Mouse (Mus musculus) heart, adult 18-20 months (tissue): ENCODE data around the gene Khdc4. TPM values are rescaled to one million over a fixed set of nuclear protein-coding genes. Genes with fewer than 3 reads are reported as not detected.
"Not testable (repeated sequence)": the region's sequence is repeated elsewhere in the genome, so short reads cannot be mapped to it uniquely, and the experiment has no call there.

Source experiments
- DNase-seq, 2 experiments: peaks; one replicate each; pipeline ENCODE4 v3.0.0; 2021 to 2022; ENCODE audit warnings: mixed read lengths in 1 of 2
- total RNA-seq, 2 experiments: library from RNA; stranded (reverse); gene quantifications; 2 replicates each; pipeline ENCODE4 v1.2.3; 2021

The Khdc4 gene
- total RNA-seq, 2 experiments from 2014 or later, result 25.7 to 26.3 TPM

- DNase-seq, result no peak
These were observed 30.0 kb upstream of the Khdc4 start for GRCm38 (mm10) chr3:88655619-88656018.

- DNase-seq, result no peak
These were observed 27.0 kb upstream of the Khdc4 start for GRCm38 (mm10) chr3:88658441-88659127.

- DNase-seq, result no peak
These were observed 25.8 kb upstream of the Khdc4 start for GRCm38 (mm10) chr3:88659798-88660197.

- peak in 1 of 2 experiments; percentile 5 for DNase-seq
These were observed 21.5 kb upstream of the Khdc4 start for GRCm38 (mm10) chr3:88664095-88664494.

- DNase-seq, result peak; percentile 83 to 92
These were observed 8.2 kb upstream of the Khdc4 start for GRCm38 (mm10) chr3:88677399-88677798.

GRCm38 (mm10) chr3:88683814-88684213 lies 1.8 kb upstream of the Khdc4 start:
- no peak for DNase-seq

- no peak for DNase-seq
These were observed 1.2 kb upstream of the Khdc4 start for GRCm38 (mm10) chr3:88684236-88684979.

- peak in 1 of 2 experiments; percentile 51 for DNase-seq
These were observed 402 bp downstream of the Khdc4 start for GRCm38 (mm10) chr3:88685958-88686451.

- DNase-seq, result no peak
These were observed 1.4 kb downstream of the Khdc4 start for GRCm38 (mm10) chr3:88686734-88687611.

- no peak for DNase-seq
These were observed 3.5 kb downstream of the Khdc4 start for GRCm38 (mm10) chr3:88689079-88689478.

- no peak for DNase-seq
These were observed 9.9 kb downstream of the Khdc4 start for GRCm38 (mm10) chr3:88695545-88695944.

GRCm38 (mm10) chr3:88698051-88698450 lies 12.4 kb downstream of the Khdc4 start:
- DNase-seq, result no peak

GRCm38 (mm10) chr3:88698834-88699233 lies 13.2 kb downstream of the Khdc4 start:
- DNase-seq, result no peak

GRCm38 (mm10) chr3:88700247-88700646 lies 14.6 kb downstream of the Khdc4 start:
- DNase-seq, result no peak

- DNase-seq, result peak in 1 of 2 experiments; percentile 24
These were observed 15.6 kb downstream of the Khdc4 start for GRCm38 (mm10) chr3:88701222-88701621.

GRCm38 (mm10) chr3:88713709-88714108 lies 28.1 kb downstream of the Khdc4 start:
- DNase-seq, result no peak

- DNase-seq, result no peak
These were observed 29.1 kb downstream of the Khdc4 start for GRCm38 (mm10) chr3:88714725-88715124.

GRCm38 (mm10) chr3:88715716-88716115 lies 30.1 kb downstream of the Khdc4 start:
- DNase-seq, result not testable (repeated sequence)

- DNase-seq, result peak; percentile 89 to 90
These were observed 31.0 kb downstream of the Khdc4 start, which contains the start of gene Rit1 for GRCm38 (mm10) chr3:88716399-88717197. TSS of gene Rit1 (plus strand) at chr3:88716838.

- DNase-seq, result peak; percentile 45 to 72
These were observed 31.7 kb downstream of the Khdc4 start for GRCm38 (mm10) chr3:88717198-88717798.

- DNase-seq, result peak; percentile 28 to 32
These were observed 32.2 kb downstream of the Khdc4 start for GRCm38 (mm10) chr3:88717831-88718230.
